Mouse (Mus musculus) hematopoietic stem cell, adult 5-6 weeks (primary cell): ENCODE measurements around the gene Entpd2. TPM values are rescaled to one million over a fixed set of nuclear protein-coding genes. Genes with fewer than 3 reads are reported as not detected.

Experiments
- total RNA-seq: library from RNA; stranded (forward); fragments of 172-1452, 232-1000 nt; gene quantifications from 2 replicates; pipeline ENCODE4 v1.2.3, GENCODE M21; 2017

Entpd2 gene
- total RNA-seq, 1 experiment from 2014 or later = not detected

Other genes starting within 250 kb of the Entpd2 start
- gene Nrarp, start 215.1 kb upstream of the Entpd2 start, total RNA-seq = 2.6 and 4.4 TPM in 2 replicates
- gene Tor4a, start 199.0 kb upstream of the Entpd2 start, total RNA-seq = 30.0 and 33.3 TPM in 2 replicates
- gene Nelfb, start 184.4 kb upstream of the Entpd2 start, total RNA-seq = 40.1 and 53.5 TPM in 2 replicates
- not detected in 2 replicates for gene Stpg3, start 181.2 kb upstream of the Entpd2 start, total RNA-seq
- gene Fam166a, start 177.1 kb upstream of the Entpd2 start, total RNA-seq = not detected in 2 replicates
- gene Tubb4b, start 171.2 kb upstream of the Entpd2 start, total RNA-seq = 426 and 473 TPM in 2 replicates
- gene Slc34a3, start 161.5 kb upstream of the Entpd2 start, total RNA-seq = 0.81 TPM in 1 of 2 replicates, not detected in the other
- not detected in 2 replicates for gene Rnf224, start 159.1 kb upstream of the Entpd2 start, total RNA-seq
- gene Rnf208, start 153.6 kb upstream of the Entpd2 start, total RNA-seq = 0.50 TPM in 1 of 2 replicates, not detected in the other
- not detected in 2 replicates for gene Cysrt1, start 153.4 kb upstream of the Entpd2 start, total RNA-seq
- 1.4 and 5.1 TPM in 2 replicates for gene AL732309.1, start 149.0 kb upstream of the Entpd2 start, total RNA-seq
- gene Tmem203, start 140.4 kb upstream of the Entpd2 start, total RNA-seq = 9.9 and 10.8 TPM in 2 replicates
- gene Tprn, start 133.3 kb upstream of the Entpd2 start, total RNA-seq = 8.2 and 10.6 TPM in 2 replicates
- 46.4 and 82.9 TPM in 2 replicates for gene Ssna1, start 123.4 kb upstream of the Entpd2 start, total RNA-seq
- 39.0 and 46.9 TPM in 2 replicates for gene Anapc2, start 123.4 kb upstream of the Entpd2 start, total RNA-seq
- gene Tmem210, start 107.7 kb upstream of the Entpd2 start, total RNA-seq = not detected in 2 replicates
- not detected in 2 replicates for gene Lrrc26, start 106.0 kb upstream of the Entpd2 start, total RNA-seq
- not detected in 2 replicates for gene Grin1, start 76.7 kb upstream of the Entpd2 start, total RNA-seq
- gene Man1b1, start 63.5 kb upstream of the Entpd2 start, total RNA-seq = 60.9 and 70.9 TPM in 2 replicates
- 11.9 and 31.6 TPM in 2 replicates for gene Dpp7, start 39.5 kb upstream of the Entpd2 start, total RNA-seq
- gene Uap1l1, start 30.2 kb upstream of the Entpd2 start, total RNA-seq = 8.2 and 12.6 TPM in 2 replicates
- gene Sapcd2, start 23.6 kb upstream of the Entpd2 start, total RNA-seq = 3.3 and 12.1 TPM in 2 replicates
- 0.74 and 2.3 TPM in 2 replicates for gene Npdc1, start 3.5 kb downstream of the Entpd2 start, total RNA-seq
- 23.6 and 28.5 TPM in 2 replicates for gene Fut7, start 27.4 kb downstream of the Entpd2 start, total RNA-seq
- 52.7 and 57.5 TPM in 2 replicates for gene Abca2, start 32.8 kb downstream of the Entpd2 start, total RNA-seq
- gene Clic3, start 61.0 kb downstream of the Entpd2 start, total RNA-seq = not detected in 2 replicates
- 27.5 and 28.0 TPM in 2 replicates for gene Paxx, start 65.2 kb downstream of the Entpd2 start, total RNA-seq
- 3.4 and 3.5 TPM in 2 replicates for gene Ptgds, start 74.2 kb downstream of the Entpd2 start, total RNA-seq
- gene Lcn12, start 98.0 kb downstream of the Entpd2 start, total RNA-seq = not detected in 2 replicates
- gene Fbxw5, start 104.9 kb downstream of the Entpd2 start, total RNA-seq = 20.6 and 25.1 TPM in 2 replicates
- 0.35 and 2.0 TPM in 2 replicates for gene C8g, start 105.8 kb downstream of the Entpd2 start, total RNA-seq
- gene Traf2, start 151.1 kb downstream of the Entpd2 start, total RNA-seq = 18.0 and 20.2 TPM in 2 replicates
- gene Edf1, start 162.0 kb downstream of the Entpd2 start, total RNA-seq = 68.7 and 71.1 TPM in 2 replicates
- 1.1 and 4.8 TPM in 2 replicates for gene Mamdc4, start 179.0 kb downstream of the Entpd2 start, total RNA-seq
- 27.8 and 63.7 TPM in 2 replicates for gene Phpt1, start 179.3 kb downstream of the Entpd2 start, total RNA-seq
- 0.40 TPM in 1 of 2 replicates, not detected in the other for gene Ajm1, start 185.9 kb downstream of the Entpd2 start, total RNA-seq
- gene Rabl6, start 212.6 kb downstream of the Entpd2 start, total RNA-seq = 56.5 and 67.0 TPM in 2 replicates
- gene Ccdc183, start 221.8 kb downstream of the Entpd2 start, total RNA-seq = not detected in 2 replicates
- 22.2 and 28.8 TPM in 2 replicates for gene Tmem141, start 226.1 kb downstream of the Entpd2 start, total RNA-seq
- 0.94 TPM in 1 of 2 replicates, not detected in the other for gene Fcna, start 232.2 kb downstream of the Entpd2 start, total RNA-seq